Mouse (Mus musculus) liver, adult 2 months (tissue): ENCODE results near the gene Oprd1.

Source experiments
- CTCF ChIP-seq: fragments of 200-500 bp; IDR thresholded peaks from 2 replicates; pipeline ENCODE4 v1.5.1; 2011; ENCODE audit warnings: low read depth, low read length, control low read depth
- POLR2A ChIP-seq: fragments of 200-500 bp; IDR thresholded peaks from 2 replicates; pipeline ENCODE4 v1.6.1; 2011; ENCODE audit warnings: low read length, control low read depth; ENCODE audit not compliant: insufficient read depth; ENCODE audit errors: extremely low read depth

GRCm38 (mm10) chr4:132167436-132167835 is 23.1 kb upstream of the Oprd1 start:
- TF ChIP-seq CTCF (no peak), POLR2A (no peak)
